Mouse (Mus musculus) layer of hippocampus, adult 11-12 months (tissue): ENCODE data around the gene Nab2.

Source experiments
- DNase-seq: peaks from one replicate; pipeline ENCODE4 v3.0.0; 2022; ENCODE audit warnings: low spot score

The Nab2 gene

DNA sequence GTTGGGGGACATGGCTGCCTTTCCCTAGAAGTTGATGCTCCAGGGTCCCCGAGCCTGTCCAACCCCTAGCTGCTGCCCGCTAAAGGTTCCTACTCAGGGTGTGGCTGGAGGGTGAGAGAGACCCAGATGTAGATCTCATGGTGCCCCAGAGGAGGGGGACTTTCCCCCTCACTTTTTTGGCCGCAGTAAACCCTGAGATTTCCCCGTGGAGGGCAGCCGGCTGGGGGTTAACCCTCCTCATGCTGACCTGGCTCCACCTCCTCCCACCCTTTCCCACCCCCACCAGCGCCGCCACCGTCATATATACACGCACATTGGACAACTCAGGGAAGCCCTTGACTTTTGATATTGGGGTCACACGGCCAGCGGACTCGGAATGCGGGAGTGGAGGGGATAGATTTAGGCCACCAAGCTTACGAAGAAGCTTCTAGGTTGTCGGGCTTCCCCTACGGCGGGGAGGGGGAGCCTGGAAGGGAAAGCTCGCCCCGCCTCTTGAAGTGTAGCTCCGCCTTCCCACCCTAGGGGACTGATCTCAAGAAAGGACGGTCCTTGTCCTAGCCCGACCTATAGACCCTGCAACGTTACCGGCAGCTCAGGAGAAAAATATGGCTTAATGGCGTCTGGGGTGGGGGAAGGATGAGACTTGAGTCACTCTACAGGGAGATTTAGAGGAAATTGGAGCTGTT is 24.7 kb downstream of the Nab2 start:
- DNase-seq: peak; percentile 44

DNA sequence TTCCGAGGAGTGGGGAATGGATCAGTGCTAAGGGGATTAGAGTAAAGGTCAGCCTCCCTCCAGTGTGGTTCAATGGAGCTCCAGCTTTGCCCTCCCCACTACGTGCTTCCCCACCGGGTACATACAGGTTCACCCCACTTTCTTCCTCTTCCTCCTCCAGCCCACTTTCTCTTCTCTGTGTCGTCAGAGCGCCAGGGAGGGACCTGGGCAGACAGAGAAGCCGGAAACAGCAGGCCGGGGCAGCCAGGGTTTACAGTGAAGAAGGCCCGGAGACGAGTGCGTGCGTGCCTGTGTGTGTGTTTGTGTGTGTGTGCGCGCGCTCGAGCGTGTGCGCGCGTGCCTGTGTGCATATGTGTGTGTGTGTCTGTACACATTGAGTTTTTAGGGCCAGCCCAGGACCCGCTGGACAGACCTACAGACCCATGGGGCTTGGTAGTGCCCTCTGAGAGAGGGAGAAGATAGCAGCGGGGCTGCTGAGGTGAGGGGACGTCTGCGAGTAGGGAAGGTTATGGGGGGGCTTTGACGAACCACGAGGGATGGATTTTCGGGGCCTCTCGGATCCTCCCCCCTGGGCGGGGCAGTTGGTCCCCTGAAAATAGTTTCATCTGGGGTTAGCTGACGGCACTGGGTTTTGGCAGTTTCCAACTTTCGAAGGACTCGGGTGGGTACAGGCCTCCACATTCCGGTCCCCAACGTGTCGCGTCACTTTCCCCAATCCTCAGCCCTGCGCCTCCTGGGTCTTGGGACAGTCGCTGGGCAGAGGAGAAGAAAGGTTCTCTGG is 25.4 kb downstream of the Nab2 start, which contains the start of gene Stat6:
Gene Stat6, plus strand, starts transcription at position 215 of the 781 bp plus-strand sequence.
- peak; percentile 65 for DNase-seq

DNA sequence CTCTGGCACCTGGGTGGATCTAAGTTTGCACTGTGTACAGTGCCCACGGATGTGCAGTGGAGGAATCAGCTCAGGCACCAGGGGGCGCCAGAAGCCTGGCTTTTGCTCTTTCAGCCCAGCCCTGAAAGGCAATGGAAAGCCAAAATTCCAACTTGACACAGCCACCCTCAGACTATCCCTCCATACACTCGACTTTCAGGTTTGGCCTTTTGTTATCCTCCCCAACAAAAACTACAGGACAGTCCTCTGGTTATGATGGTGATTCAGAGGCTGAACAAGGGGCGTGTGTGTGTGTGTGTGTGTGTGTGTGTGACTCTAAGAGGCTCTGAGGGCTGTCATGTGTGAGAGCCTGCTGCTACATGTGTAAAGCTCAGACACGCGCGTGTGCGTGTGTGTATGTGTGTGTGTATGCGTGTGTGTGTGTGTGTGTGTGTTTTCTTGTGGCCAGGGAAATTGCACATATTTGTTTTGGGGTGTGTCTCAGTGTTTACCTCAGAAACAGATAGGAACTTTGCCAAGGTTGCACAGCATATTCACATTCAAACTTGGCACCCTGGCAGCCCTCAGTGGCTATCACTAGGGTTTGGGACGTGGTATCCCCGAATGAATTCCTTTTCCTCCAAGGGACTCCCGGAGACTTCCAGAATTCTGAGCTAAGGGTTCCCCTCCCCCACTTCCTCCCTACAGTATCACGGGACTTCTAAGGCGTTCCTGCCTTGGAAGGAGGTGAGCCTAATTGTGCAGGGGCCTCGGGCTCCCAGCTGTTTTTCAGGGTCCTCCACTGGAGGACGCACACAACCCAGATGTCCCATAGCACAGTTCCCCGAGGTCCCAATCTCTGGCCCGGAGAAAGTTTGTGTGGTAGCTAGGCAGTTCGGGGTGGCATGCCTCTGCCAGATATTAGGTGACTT is 26.3 kb downstream of the Nab2 start:
- peak; percentile 88 for DNase-seq

DNA sequence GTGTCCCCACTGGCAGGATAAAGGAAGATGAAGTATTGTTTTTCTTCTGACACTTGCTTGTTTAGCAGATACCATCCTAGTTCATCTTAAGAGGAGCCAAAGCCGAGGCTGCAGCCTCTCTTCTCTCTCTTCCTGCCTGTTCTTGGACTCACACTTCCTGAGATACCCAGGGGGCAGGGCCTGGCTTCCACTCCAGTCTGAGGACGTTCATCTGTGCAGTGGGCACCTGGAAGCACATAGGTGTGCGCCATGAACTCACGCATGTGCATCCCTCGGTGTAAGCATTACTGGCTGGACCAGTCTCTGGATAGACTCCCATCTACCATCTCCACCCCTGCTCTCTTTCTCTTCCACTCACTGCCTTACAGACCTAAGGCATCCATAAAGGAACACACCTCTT is 27.9 kb downstream of the Nab2 start:
- no peak for DNase-seq

DNA sequence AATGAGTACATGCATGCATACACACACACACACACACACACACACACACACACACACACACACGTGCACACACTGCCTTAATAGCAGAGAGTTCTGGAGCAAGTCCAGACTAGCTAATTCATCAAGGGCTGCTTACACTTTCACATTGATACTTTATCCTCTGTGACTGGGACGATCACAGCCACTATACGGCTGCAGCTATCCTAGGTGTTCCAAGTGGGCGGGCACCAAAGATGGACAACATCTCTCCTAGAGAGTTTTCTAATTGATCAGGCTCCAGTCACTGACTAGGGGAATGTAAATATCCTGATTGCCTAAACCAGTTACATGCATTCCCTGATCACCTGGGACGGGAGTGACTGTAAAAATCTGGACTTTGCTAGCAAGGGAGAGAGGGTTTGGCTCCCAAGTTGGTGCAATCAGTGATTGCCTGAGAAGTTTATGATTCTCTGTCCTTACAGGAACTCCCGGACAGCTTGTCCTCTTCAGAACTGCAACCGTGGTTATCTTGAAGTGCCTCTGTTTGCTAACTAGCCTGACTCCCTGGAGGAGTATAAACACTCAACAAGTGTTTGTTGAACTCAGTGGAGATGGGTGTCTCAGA is 35.6 kb downstream of the Nab2 start:
- no peak for DNase-seq

DNA sequence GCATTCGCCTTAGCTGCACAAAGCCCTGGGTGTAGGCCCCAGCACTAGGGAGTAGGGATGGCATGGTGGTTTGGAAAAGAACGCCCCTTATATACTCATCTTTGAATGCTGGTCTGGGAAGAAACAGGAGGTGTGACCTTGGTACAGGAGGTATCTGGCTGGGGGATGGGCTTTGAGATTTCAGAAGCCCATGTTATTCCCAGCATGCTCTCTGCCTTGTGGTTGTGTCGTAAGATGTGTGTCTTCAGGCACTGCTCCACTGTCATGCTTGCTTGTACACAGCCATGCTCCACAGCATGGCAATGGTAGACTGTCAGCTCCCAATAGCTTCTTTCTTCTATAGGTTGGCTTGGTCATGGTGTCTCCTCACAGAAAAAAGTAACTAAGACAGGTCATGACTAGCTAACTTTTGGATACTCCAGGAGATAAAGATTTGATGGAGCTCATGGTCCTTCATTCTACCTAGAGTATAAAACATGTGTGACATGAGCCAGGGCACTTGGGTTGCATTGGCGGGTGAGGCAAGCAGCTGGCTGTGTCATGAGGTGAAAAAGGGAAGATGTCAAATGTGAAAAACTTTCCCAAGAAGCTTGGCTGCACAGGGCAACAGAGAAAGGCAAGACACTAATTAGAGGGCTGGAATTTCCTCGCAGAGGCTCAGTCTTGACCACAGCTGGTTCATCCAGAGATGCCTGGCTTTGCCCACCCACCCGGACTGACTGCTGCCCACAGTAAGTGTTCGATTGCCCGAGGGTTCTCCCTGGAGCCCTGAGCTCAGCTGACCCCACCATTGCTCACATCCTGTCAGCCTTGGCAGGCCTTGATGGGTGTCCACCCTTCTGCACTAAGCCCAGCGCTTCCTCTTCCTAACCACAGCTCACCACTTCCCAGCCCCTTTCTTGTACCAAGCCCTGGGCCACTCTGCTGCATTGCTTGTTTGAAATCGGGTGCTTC is 36.8 kb downstream of the Nab2 start:
- peak; percentile 56 for DNase-seq

DNA sequence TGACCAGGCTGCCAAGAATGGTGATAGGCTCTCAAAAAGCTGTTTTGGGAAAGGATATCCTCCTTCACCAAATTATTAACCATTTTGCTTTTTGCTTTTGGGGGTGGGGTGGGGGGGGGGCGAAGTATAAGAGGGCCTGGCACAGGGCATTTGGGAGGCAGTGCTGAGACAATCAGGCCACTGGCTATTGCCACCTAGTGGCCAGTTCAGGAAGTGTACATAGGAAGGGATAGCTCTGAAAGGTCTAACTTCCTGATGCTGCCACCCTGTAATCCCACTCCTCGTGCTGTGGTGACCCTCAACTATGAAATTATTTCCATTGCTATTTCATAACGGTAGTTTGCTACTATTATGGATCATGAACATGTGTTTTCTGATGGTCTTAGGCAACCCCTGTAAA is 41.9 kb downstream of the Nab2 start:
- DNase-seq: peak; percentile 68

DNA sequence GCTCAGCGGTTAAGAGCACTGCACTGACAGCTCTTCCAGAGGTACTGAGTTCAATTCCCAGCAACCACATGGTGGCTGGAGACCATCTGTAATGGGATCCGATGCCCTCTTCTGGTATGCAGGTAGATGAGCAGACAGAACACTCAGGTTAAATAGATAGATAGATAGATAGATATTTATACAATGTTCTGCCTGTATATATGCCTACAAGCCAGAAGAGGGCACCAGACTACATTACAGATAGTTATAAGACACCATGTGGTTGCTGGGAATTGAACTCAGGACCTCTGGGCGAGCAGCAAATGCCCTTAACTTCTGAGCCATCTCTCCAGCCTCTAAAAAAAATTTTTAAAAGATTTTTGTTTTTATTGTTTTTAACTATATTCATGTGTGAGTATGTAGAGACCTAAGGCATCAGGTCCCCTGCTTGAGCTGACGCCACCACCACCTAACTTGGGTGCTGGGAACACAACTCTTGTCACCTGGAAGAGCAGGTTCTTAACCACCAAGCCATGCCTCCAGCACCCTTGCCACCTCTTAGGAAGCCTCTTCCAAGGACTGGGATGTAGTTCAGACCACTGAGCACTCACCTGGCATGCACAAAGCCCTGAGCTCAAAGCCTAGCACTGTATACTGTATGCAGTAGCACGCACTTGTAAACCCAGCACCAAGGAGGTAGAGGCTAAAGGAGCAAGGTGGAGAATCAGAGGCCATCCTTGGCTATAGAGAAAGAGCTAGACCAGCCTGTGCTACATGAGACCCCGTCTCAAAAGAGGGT is 44.7 kb downstream of the Nab2 start:
- no peak for DNase-seq

DNA sequence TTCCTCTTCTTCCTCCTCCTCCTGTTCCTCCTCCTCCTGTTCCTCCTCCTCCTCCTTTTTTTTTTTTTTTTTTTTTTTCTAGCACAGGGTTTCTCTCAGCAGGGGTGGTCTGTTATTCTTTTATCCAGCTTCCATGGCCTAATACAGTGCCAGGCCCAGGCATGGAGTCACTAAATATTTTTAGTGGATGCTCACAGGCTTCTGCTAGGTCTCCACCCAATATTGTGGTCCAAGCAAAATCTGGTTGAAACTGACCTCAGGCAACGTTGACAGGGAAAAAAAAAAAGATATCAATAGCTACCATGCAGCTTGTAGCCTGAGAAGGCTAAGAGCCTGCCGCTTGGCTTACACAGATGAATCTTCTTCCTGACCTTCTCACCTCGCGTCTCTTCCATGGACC is 45.7 kb downstream of the Nab2 start:
- no peak for DNase-seq

DNA sequence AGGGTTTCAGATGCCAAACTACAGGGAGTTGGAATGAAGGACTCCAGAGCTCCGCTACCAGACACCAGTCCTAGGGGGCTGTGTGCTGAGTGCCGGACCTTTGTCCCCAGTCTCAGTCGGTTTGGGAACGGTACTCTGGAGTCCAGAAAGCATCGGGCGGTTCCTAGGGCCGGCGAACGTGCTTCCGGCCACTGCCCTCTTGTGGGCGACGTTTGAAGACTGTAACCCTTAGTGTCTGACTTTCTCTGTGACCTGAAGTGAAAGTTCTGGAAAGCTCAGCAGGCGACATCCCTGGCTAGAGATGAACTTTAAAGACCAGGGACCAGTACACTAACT is 46.3 kb downstream of the Nab2 start:
- DNase-seq: peak; percentile 60

DNA sequence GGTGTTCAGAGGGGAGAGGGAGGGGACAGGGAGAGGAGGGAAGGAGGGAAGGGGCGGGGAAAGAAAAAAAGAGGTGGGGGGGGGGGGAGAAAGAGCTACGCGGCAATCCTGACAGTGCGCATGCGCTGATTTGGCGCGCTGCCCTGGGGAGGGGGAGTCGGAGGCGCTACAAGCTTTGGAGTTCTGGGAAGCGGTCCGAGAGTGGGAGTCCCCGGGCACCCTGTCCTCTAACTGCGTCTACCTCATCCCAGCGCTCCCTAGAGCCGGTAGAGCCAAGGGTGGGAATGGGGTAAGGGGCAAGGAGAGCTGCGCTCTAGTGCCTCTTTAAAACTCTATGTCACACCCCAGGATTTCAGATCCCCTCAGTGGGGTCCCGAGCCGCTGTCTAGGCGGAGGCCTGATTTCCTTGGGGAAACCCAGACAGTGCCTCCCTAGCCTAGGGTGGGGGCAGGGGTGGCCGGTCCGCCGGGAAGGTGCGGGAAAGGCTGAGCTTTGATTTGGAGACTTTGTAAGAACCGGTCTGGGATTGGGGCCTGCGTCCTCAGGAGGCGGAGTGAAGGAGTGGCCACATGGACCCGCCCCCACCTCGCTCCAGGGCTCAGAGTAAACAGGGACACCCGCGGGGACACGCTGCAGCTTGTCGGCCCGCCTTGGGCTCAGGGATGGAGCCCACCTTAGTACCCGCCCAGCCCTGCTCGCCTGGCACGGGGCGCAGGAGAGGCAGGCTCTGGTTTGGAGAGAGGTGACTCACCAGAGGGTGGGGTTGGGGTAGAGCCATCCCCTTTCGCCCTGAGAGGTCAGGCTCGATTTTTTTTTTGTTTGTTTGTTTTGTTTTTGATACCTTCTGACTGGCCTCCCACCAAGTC is 46.9 kb downstream of the Nab2 start:
- peak; percentile 86 for DNase-seq

DNA sequence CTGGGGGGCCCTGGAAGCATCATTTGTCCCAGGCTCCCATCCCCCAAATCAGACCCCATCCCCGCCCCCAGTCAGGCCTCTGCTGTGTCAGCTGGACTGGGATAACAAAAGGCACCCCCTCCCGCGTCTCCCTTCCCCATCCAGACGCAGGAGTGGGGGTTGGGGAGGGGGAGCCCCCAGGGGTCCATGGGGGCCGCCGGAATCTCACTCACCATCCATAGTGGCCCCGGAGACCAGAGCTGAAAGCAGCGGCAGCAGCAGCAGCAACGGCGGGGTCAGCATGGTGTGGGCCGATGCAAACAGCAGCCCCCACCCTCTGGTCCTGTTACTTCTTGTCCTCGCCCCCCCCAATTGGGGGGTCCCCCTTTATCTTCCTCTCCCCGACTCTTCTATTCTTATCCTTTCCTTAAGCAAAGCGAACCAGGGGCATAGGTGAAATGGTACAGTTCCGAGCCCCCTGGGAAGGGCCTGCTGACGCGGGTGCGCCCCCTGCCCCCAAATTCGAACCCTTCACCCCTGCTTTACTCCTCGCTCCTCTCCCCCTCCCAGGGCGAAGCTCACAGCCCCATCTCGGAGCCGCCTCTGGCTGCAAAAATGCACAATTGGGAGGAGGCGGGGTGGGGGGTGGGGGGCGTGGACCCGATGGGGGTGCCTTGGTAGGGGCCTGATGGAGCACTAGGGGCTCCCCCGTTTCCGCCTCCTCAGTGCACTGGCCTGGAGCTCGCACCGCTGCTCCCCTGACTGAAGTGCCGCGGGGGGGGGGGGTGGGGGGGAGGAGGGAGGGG is 47.8 kb downstream of the Nab2 start, which contains the start of gene Lrp1:
Gene Lrp1, minus strand, starts transcription at position 743 of the 785 bp plus-strand sequence.
- peak; percentile 43 for DNase-seq

DNA sequence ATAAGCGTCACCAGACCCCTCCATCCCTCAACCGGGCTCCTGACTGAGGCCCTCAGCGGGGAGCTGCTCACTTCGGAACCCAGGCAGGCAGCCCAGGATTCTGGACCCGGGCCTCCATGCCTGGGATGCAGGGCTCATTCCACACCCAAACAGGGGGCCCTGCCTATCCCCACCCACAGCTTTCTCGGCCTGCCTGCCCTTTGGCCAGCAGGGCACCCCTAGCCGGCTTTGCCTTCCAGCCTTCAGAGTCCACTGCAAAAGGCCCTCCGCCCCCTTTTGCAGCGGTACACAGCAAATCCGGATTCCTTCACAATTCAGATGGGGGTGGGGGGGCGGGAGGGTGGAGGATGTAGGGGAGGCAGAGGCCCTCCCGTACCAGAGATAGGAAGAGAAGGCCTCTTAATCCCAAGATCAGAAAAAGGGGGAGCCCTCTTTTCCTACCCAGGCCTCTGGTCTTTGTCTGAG is 48.4 kb downstream of the Nab2 start:
- no peak for DNase-seq

DNA sequence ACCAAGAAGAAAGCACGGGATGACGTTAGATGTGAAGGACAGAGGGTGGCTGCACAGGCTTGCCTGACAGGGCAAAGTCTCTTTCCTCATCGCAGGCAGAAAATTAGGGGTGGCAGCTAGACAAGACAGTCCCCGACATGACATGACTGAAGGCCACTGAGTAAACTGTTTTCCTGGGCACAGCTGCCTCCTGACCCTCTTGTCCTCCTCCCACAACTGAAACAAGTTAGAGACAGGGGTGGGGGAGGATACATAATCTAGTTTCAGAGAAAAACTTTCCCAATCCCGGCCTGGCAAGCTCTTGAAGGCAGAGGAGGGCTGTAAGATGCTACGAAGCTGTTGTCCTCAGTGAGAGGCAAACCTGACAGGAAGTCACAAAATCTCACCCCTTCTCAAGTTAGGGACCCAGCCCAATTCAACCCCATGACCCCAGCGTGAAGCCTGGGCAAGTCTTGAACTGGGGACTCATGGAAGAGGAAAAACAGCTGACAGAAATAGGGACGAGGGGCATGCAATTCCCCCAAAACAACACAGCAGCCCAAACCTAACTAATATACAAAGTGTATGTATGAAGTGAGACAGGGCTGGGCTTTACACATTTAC is 49.1 kb downstream of the Nab2 start:
- no peak for DNase-seq

DNA sequence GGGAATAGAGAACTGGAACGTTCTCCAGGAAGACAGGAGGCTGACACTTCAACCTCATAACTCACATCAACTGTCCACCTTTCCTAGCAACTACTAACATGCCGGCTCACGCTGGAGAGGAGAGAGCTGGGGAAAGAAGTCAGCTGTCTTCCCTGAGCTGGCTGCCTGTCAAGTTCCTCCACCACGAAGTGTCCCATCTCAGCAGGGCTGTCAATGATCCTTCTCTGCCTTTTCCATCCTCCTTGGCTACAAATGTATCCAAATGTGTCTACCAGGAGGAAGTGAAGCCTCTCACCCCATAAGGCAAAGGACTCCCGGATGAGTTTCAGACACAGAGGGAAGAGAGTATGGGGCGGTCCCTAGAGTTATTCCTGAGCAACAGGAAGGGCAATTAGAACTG is 50.2 kb downstream of the Nab2 start:
- DNase-seq: no peak

DNA sequence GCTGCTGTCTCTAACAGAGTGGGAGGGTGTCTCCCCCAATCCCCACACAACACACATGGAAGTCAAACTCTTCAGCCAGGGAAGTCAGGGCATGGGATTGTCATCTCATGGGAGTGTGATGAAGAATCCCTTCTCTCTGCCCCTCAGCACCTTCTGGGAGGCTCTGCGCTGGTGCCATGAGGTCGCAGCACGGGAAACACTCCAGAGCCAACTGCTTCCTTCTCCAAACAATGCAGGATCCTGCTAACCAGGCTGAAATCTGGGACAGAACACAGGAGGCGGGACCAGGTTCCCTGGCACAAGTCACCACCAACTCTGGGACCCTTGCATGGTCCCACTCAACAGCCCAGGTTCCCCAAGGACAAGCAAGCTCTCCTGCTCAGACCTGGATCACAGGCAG is 51.1 kb downstream of the Nab2 start:
- no peak for DNase-seq

DNA sequence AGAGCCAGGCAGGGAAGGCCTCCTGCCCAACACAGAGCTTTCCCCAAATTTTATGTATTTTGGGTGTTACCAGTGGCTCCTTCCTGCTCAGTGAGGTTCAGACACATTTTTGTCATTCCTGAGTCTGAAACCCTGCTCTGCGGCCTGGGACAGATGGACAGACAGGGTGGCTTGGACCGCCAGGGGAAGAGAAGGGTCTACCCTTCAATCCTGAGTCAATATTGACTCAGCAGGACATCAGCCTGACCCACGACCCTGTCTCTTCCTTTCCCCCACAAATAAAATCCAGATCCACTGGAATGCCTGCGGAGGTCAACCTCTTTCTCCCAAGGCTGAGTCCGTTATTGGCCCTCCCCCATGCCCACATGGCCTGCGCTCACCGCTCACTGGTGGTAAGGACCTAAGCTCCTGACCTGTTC is 52.1 kb downstream of the Nab2 start:
- no peak for DNase-seq

DNA sequence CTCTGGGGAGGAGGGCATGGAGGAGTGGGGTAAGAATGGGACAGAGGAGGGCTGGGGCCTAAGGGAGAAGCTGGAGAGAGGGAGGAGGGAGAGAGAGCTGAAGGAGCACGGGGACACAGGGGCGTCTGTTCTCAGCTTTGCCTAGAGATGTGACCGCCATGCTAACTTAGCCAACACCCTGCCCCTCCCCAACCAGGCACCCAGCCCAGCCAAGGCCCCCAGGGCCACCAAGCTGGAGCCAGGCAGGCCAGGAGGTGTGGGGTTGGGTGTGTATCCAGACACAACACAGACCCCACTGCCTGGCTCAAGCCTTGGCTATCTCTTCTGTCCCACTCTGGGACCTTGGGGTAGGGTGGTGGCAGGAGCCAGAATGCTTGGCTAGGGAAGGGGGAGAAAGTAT is 52.8 kb downstream of the Nab2 start:
- no peak for DNase-seq
